Mouse (Mus musculus) bone marrow macrophage, adult 2 months (primary cell): ENCODE measurements around the gene Homer1.

Source experiments
- CTCF ChIP-seq: IDR thresholded peaks from 2 replicates; pipeline ENCODE4 v1.5.1; 2012; ENCODE audit warnings: low read depth, mild to moderate bottlenecking, low read length, moderate library complexity
- POLR2A ChIP-seq: IDR thresholded peaks from 2 replicates; pipeline ENCODE4 v1.6.1; 2012; ENCODE audit warnings: mild to moderate bottlenecking, low read depth, low read length, borderline replicate concordance

- TF ChIP-seq CTCF (no peak), POLR2A (no peak)
Observed at GRCm38 (mm10) chr13:93352030-93352429, 52.6 kb downstream of the Homer1 start.
